Mouse (Mus musculus) MEL (cell line): ENCODE measurements around the gene Tmem35b. TPM values are rescaled to one million over a fixed set of nuclear protein-coding genes. Genes with fewer than 3 reads are reported as not detected.

Experiments used
- DNase-seq: peaks from one replicate; pipeline ENCODE4 v3.0.0; 2011; ENCODE audit warnings: low read depth, low spot score
- H3K27ac ChIP-seq: 2 replicates; pipeline ENCODE4 v1.5.1; 2012; ENCODE audit warnings: low read depth, mild to moderate bottlenecking, control low read depth, low read length, moderate library complexity; ENCODE audit not compliant: control insufficient read depth
- H3K27me3 ChIP-seq, 2 experiments: fragments of 150-350 bp in 1 of 2; sonication (generic) in 1 of 2; 2 replicates each; pipeline ENCODE4 v1.6.1; 2012; ENCODE audit warnings: low read length in 2 of 2, mild to moderate bottlenecking in 2 of 2, improper control_type of control experiment in 1 of 2, moderate library complexity in 1 of 2; ENCODE audit not compliant: insufficient read depth in 2 of 2, control insufficient read depth in 1 of 2
- H3K36me3 ChIP-seq, 2 experiments: 2 replicates each; pipeline ENCODE4 v1.6.1; 2012 to 2014; ENCODE audit warnings: low read length in 2 of 2, improper control_type of control experiment in 1 of 2, inconsistent platforms in 1 of 2, mild to moderate bottlenecking in 1 of 2; ENCODE audit not compliant: insufficient read depth in 2 of 2, control insufficient read depth in 1 of 2
- H3K4me1 ChIP-seq, 2 experiments: fragments of 150-350 bp in 1 of 2; sonication (generic) in 1 of 2; 2 replicates each; pipeline ENCODE4 v1.6.1; 2012; ENCODE audit warnings: low read length in 2 of 2, improper control_type of control experiment in 1 of 2, mild to moderate bottlenecking in 1 of 2; ENCODE audit not compliant: insufficient read depth in 2 of 2, control insufficient read depth in 1 of 2
- H3K4me3 ChIP-seq, 2 experiments: fragments of 150-350 bp in 1 of 2; sonication (generic) in 1 of 2; 2 replicates each; pipeline ENCODE4 v1.5.1; 2012; ENCODE audit warnings: low read depth in 2 of 2, low read length in 2 of 2, mild to moderate bottlenecking in 2 of 2, moderate library complexity in 2 of 2, control low read depth in 1 of 2, improper control_type of control experiment in 1 of 2; ENCODE audit not compliant: control insufficient read depth in 1 of 2, insufficient read depth in 1 of 2
- H3K79me2 ChIP-seq: 2 replicates; pipeline ENCODE4 v1.6.1; 2012; ENCODE audit warnings: mild to moderate bottlenecking, low read length, moderate library complexity; ENCODE audit not compliant: control insufficient read depth, poor library complexity, insufficient read depth
- H3K9ac ChIP-seq: 2 replicates; pipeline ENCODE4 v1.6.1; 2012; ENCODE audit warnings: low read depth, mild to moderate bottlenecking, control low read depth, low read length, moderate library complexity; ENCODE audit not compliant: control insufficient read depth, poor library complexity, severe bottlenecking
- H3K9me3 ChIP-seq: fragments of 150-350 bp; sonication (generic); replicated peaks from 2 replicates; pipeline ENCODE4 v1.6.1; 2012; ENCODE audit warnings: mild to moderate bottlenecking, low read length, improper control_type of control experiment, moderate library complexity; ENCODE audit not compliant: insufficient read depth
- CHD1 ChIP-seq: IDR thresholded peaks from 2 replicates; pipeline ENCODE4 v1.6.1; 2012; ENCODE audit warnings: low read depth, mild to moderate bottlenecking, inconsistent platforms, low read length, improper control_type of control experiment
- CHD2 ChIP-seq: IDR thresholded peaks from 2 replicates; pipeline ENCODE4 v1.6.1; 2011; ENCODE audit warnings: low read length, improper control_type of control experiment
- CTCF ChIP-seq, 3 experiments: IDR thresholded peaks in 2 of 3; conservative IDR thresholded peaks in 1 of 3; 2 replicates each; pipeline ENCODE4 v1.5.1; 2011 to 2012; ENCODE audit warnings: low read length in 3 of 3, low read depth in 2 of 3, mild to moderate bottlenecking in 2 of 3, improper control_type of control experiment in 1 of 3, inconsistent platforms in 1 of 3, mixed read lengths in 1 of 3, moderate library complexity in 1 of 3; ENCODE audit not compliant: control insufficient read depth in 1 of 3, insufficient read depth in 1 of 3, poor library complexity in 1 of 3, severe bottlenecking in 1 of 3
- E2F4 ChIP-seq: IDR thresholded peaks from 2 replicates; pipeline ENCODE4 v1.6.1; 2011; ENCODE audit warnings: low read depth, low read length, improper control_type of control experiment, borderline replicate concordance
- EP300 ChIP-seq, 2 experiments: IDR thresholded peaks; 2 replicates each; pipeline ENCODE4 v1.6.1; 2011; ENCODE audit warnings: improper control_type of control experiment in 2 of 2, low read length in 2 of 2, low read depth in 1 of 2, mild to moderate bottlenecking in 1 of 2
- GATA1 ChIP-seq: IDR thresholded peaks from 2 replicates; pipeline ENCODE4 v1.6.1; 2011; ENCODE audit warnings: low read depth, low read length, improper control_type of control experiment
- JUND ChIP-seq: IDR thresholded peaks from 2 replicates; pipeline ENCODE4 v1.6.1; 2011; ENCODE audit warnings: low read depth, mild to moderate bottlenecking, improper control_type of control experiment, low read length
- MAFK ChIP-seq: IDR thresholded peaks from 2 replicates; pipeline ENCODE4 v1.6.1; 2011; ENCODE audit warnings: low read depth, mild to moderate bottlenecking, low read length, improper control_type of control experiment, borderline replicate concordance
- MAX ChIP-seq: IDR thresholded peaks from 2 replicates; pipeline ENCODE4 v1.6.1; 2011; ENCODE audit warnings: low read length, improper control_type of control experiment
- MAZ ChIP-seq: IDR thresholded peaks from 2 replicates; pipeline ENCODE4 v1.6.1; 2012; ENCODE audit warnings: low read depth, mild to moderate bottlenecking, inconsistent platforms, low read length, improper control_type of control experiment
- MEF2A ChIP-seq: IDR thresholded peaks from 2 replicates; pipeline ENCODE4 v1.6.1; 2014; ENCODE audit warnings: low read depth, mild to moderate bottlenecking, inconsistent platforms, low read length, improper control_type of control experiment; ENCODE audit not compliant: poor library complexity, insufficient replicate concordance, severe bottlenecking; ENCODE audit errors: extremely low read depth
- MYB ChIP-seq: IDR thresholded peaks from 2 replicates; pipeline ENCODE4 v1.6.1; 2011; ENCODE audit warnings: mild to moderate bottlenecking, low read depth, low read length, improper control_type of control experiment
- MYC ChIP-seq: IDR thresholded peaks from 2 replicates; pipeline ENCODE4 v1.6.1; 2011; ENCODE audit warnings: low read depth, mild to moderate bottlenecking, low read length, improper control_type of control experiment, moderate library complexity
- NELFE ChIP-seq: IDR thresholded peaks from 2 replicates; pipeline ENCODE4 v1.6.1; 2011; ENCODE audit warnings: low read depth, low read length, improper control_type of control experiment
- POLR2A ChIP-seq, 2 experiments: IDR thresholded peaks; 2 replicates each; pipeline ENCODE4 v1.6.1; 2011 to 2012; ENCODE audit warnings: low read length in 2 of 2, mild to moderate bottlenecking in 2 of 2, control low read depth in 1 of 2, improper control_type of control experiment in 1 of 2, low read depth in 1 of 2, moderate library complexity in 1 of 2; ENCODE audit not compliant: control insufficient read depth in 1 of 2, insufficient read depth in 1 of 2, poor library complexity in 1 of 2
- POLR2AphosphoS2 ChIP-seq: IDR thresholded peaks from 2 replicates; pipeline ENCODE4 v1.6.1; 2011; ENCODE audit warnings: low read length, improper control_type of control experiment
- POLR2AphosphoS5 ChIP-seq: IDR thresholded peaks from 2 replicates; pipeline ENCODE4 v1.6.1; 2012; ENCODE audit warnings: low read depth, borderline replicate concordance, mild to moderate bottlenecking, inconsistent platforms, low read length, moderate library complexity, mixed read lengths
- RCOR1 ChIP-seq: IDR thresholded peaks from 2 replicates; pipeline ENCODE4 v1.6.1; 2012; ENCODE audit warnings: low read depth, mild to moderate bottlenecking, inconsistent platforms, low read length, improper control_type of control experiment
- SIN3A ChIP-seq: IDR thresholded peaks from 2 replicates; pipeline ENCODE4 v1.6.1; 2012; ENCODE audit warnings: low read length, improper control_type of control experiment, inconsistent platforms
- SMC3 ChIP-seq: IDR thresholded peaks from 2 replicates; pipeline ENCODE4 v1.6.1; 2011; ENCODE audit warnings: low read depth, low read length, improper control_type of control experiment
- TBP ChIP-seq: IDR thresholded peaks from 2 replicates; pipeline ENCODE4 v1.8.0; 2011; ENCODE audit warnings: low read depth, low read length, improper control_type of control experiment
- UBTF ChIP-seq: IDR thresholded peaks from 2 replicates; pipeline ENCODE4 v1.6.1; 2012; ENCODE audit warnings: low read depth, mild to moderate bottlenecking, inconsistent platforms, low read length, improper control_type of control experiment, moderate library complexity, borderline replicate concordance; ENCODE audit not compliant: insufficient read depth
- USF1 ChIP-seq: IDR thresholded peaks from 2 replicates; pipeline ENCODE4 v1.6.1; 2014; ENCODE audit warnings: low read depth, mild to moderate bottlenecking, inconsistent platforms, low read length, improper control_type of control experiment, moderate library complexity
- ZC3H11A ChIP-seq: IDR thresholded peaks from 2 replicates; pipeline ENCODE4 v1.6.1; 2012; ENCODE audit warnings: low read depth, mild to moderate bottlenecking, inconsistent platforms, low read length, improper control_type of control experiment
- ZKSCAN1 ChIP-seq: IDR thresholded peaks from 2 replicates; pipeline ENCODE4 v1.6.1; 2012; ENCODE audit warnings: low read depth, mild to moderate bottlenecking, inconsistent platforms, low read length, improper control_type of control experiment, moderate library complexity
- ZMIZ1 ChIP-seq: IDR thresholded peaks from 2 replicates; pipeline ENCODE4 v1.6.1; 2012; ENCODE audit warnings: low read depth, mild to moderate bottlenecking, inconsistent platforms, low read length, improper control_type of control experiment, moderate library complexity
- polyA plus RNA-seq, 2 experiments: library from polyadenylated mRNA; stranded (reverse) in 1 of 2; unstranded in 1 of 2; fragments of >175 nt in 1 of 2; fragments of >200 nt in 1 of 2; gene quantifications; 2 replicates each; pipeline versions ENCODE4 v1.2.1 to v1.2.4; 2012; ENCODE audit warnings: low replicate concordance in 2 of 2, low read depth in 1 of 2; ENCODE audit not compliant: insufficient read length in 2 of 2, insufficient read depth in 1 of 2, missing spikeins in 1 of 2
- total RNA-seq: library from RNA; depleted of rRNA; stranded (reverse); fragments of 300-350 nt; gene quantifications from 2 replicates; pipeline ENCODE4 v1.2.3, GENCODE M21; 2012

Tmem35b gene
- total and polyA plus RNA-seq, 3 experiments = 0.89 to 3.2 TPM; not detected in 1

DNA sequence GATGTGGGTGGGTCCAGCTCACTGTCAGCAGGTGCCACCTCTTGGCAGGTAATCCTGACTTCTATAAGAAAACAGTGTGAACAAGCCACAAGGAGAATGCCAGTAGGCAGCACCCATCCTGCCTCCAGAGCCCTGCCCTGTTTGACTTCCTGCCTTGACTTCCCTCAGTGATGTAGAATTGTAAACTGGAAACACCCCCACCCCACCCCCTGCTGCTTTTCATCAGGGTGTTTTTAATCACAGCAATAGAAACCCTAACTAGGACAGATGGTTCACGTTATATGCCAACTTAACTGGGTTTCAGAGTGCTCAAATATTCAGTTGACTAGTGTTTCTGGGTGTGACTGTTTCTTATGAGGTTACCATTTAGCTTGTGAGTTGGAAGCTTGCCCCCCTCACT lies 29.9 kb downstream of the Tmem35b start:
- H3K4me1 ChIP-seq = no peaks in the 10 kb centered on the region
- no peaks in the 10 kb centered on the region for H3K27me3 ChIP-seq
- no peak overlapping the region for H3K9ac ChIP-seq

DNA sequence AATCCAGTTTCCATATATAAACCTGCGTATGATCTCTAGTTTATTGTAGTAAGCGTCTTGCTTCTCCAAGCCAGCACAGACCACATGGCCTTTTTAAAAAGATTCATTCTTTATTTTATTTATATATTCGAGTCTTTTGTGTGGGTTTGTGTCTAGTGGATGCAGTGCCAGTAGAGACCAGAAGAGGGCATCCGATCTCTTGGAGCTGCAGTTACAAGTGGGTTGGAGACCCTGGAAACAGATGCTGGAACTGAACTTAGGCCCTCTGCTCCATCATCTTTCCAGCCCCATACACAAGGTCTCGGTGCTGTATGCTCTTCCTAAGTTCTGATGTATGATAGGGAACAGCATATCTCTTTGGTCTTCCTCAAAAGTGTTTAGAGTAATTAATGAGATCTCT lies 32.3 kb downstream of the Tmem35b start:
- H3K4me1 ChIP-seq = no peaks in the 10 kb centered on the region
- H3K27me3 ChIP-seq = no peaks in the 10 kb centered on the region
- DNase-seq = peak; percentile 26
- H3K27ac ChIP-seq = no peak overlapping the region
- no peaks in the 10 kb centered on the region for H3K36me3 ChIP-seq
- no peaks in the 10 kb centered on the region for H3K79me2 ChIP-seq
- H3K9ac ChIP-seq = no peak overlapping the region
- no peaks in the 10 kb centered on the region for H3K9me3 ChIP-seq
- TF ChIP-seq ZMIZ1 (no peak), MYB (no peak), E2F4 (no peak), MAFK (no peak), POLR2AphosphoS5 (no peak), TBP (no peak), JUND (no peak), MAZ (no peak), CTCF (IDR thresholded peaks at IDR 0.05 in 2 of 3, conservative IDR thresholded peaks at IDR 0.05 in 1 of 3; ENCODE audit: control insufficient read depth in 1 of 3, insufficient read depth in 1 of 3, low read depth in 2 of 3, low read length in 3 of 3, poor library complexity in 1 of 3, severe bottlenecking in 1 of 3) (peak; percentile 23 to 34 (median 26); a peak in 5 of 6 replicates), RCOR1 (no peak), POLR2AphosphoS2 (no peak), SMC3 (peak; percentile 33; the same call in 1 of the 2 replicates), ZKSCAN1 (no peak), UBTF (no peak), USF1 (no peak)
- H3K4me3 ChIP-seq = no peak overlapping the region

More for the DNA sequence above, 29.9 kb downstream of the Tmem35b start:
- no peak for DNase-seq
- H3K4me3 ChIP-seq = no peak overlapping the region
- H3K36me3 ChIP-seq = no peaks in the 10 kb centered on the region
- no peak overlapping the region for H3K27ac ChIP-seq
- no peaks in the 10 kb centered on the region for H3K79me2 ChIP-seq
- no peaks in the 10 kb centered on the region for H3K9me3 ChIP-seq
- no peak for TF ChIP-seq ZMIZ1
- TF ChIP-seq MAFK = no peak
- TF ChIP-seq CHD2 = no peak
- no peak for TF ChIP-seq SIN3A
- no peak for TF ChIP-seq POLR2AphosphoS2
- no peak for TF ChIP-seq MYB
- no peak for TF ChIP-seq NELFE
- TF ChIP-seq CHD1 = no peak
- TF ChIP-seq MYC = no peak
- TF ChIP-seq GATA1 = no peak
- no peak for TF ChIP-seq USF1
- TF ChIP-seq POLR2AphosphoS5 = no peak
- TF ChIP-seq ZC3H11A = no peak
- TF ChIP-seq MEF2A = no peak
- no peak for TF ChIP-seq MAX
- TF ChIP-seq EP300 (IDR thresholded peaks at IDR 0.05; ENCODE audit: low read depth in 1 of 2, low read length in 2 of 2) = no peak
- no peak for TF ChIP-seq POLR2A (IDR thresholded peaks at IDR 0.05; ENCODE audit: control insufficient read depth in 1 of 2, insufficient read depth in 1 of 2, low read depth in 1 of 2, low read length in 2 of 2, poor library complexity in 1 of 2)
- no peak for TF ChIP-seq ZKSCAN1
